Mouse (Mus musculus): ENCODE measurements around the gene Phactr1. TPM values are rescaled to one million over a fixed set of nuclear protein-coding genes. Genes with fewer than 3 reads are reported as not detected.
A peak's percentile ranks its signal among the peaks of the same experiment; 100 is the strongest.

Gene Phactr1
- total RNA-seq, 2 experiments from 2014 or later, result 4.8 TPM

DNA sequence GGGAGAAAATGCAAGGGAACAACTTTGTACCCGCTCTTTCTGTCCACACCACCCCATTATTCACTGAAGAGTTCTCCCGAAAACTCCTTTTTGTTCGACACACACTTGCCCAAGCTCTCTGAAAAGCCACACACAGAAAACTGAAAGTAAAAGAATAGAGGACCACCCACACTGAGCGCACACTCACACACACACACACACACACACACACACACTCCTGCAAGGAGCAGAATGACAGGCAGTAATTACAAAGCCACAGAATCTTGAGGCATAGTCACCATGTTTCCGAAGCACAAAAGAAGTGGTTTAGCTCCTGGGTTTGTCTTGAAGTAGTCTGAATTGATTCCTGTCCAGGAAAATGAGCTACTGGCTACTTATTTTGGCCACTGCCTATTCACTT is 296.5 kb downstream of the Phactr1 start:
- no peak for DNase-seq

DNA sequence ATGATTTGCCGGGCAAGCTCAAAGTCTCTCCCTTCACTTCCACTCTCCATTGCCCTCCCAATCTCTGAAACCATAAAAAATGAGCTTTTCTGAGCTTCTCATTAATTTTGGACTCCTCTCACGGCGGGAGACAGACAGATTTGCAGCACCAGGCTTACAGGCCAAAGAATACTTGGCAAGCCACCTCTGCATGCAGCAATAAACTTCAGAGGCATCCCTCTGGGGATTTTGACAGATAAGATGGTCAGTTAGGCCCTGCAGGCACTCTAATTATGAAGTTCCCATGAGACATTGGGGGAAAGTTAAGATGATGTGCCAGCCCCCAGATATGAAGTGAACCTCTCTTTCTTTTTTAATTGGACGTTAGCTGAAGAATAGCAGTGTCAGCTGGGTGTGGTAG is 300.2 kb downstream of the Phactr1 start:
- peak; percentile 9 to 24 for DNase-seq

DNA sequence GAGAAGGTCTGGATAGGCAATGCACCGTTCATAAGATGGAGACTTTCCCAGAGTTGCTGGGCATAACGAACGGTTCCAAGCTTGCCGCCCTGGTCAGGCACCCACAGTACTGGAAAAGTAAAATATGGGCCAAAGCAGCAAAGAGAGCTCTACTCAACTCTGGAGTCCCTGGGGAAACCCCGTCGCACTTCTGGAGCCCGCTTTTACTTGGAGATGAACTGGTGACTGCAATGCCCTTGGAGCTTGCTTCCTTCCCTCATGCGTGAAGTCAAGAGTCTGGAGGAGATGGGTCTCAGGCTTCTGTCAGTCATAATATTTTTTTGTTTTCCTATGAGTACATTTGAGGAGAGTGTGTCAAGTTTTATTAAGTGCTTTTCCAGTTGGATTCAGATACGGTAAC is 302.2 kb downstream of the Phactr1 start:
- DNase-seq, result no peak

DNA sequence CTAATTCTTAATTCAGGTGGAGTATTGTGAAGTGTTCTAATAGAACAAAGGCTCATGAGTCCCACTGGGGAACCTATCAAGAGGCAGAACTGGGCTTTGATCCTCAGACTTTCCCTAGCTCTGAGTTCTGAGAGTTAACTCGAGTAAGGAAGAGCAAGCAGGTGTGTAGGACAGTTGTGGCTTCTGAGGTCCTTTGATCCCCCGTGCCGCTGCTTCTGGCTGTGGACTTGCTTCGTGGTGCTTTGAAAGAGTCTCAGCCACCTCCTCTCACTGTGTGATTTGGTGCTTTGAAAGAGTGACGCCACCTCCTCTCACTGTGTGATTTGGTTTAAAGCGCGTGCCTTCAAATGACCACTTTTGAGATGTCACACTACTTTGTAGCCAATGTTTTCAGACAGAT is 305.4 kb downstream of the Phactr1 start:
- no peak for DNase-seq

DNA sequence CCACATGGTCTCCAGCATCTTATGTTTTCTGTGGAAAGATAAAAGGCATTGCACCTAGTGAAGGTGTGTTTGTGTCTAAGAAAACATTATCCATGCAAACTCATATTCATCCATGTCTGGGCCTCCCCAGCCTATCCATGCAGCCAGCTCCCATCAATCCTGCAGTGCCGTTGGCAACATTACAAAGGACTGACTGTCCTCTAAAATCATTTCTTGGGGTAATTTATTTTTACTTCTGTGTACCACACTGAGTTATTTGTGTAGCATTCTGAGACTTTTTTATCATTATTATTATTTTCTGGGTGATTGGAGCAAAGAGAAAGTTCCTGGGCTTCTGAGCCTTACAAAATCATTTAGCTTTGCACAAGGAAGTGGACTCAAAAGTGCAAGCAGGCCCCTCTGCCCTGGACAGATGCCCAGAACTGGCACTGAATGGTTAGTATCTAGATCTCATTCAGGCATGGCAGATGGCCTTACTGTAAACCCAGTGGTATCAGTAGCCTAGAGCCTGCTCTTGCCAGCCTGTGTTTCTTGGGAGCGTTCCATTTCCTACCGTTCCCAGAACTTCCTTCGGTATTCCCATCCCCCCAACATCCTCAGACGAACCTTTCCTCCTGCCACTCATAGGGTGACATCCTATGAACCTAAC is 307.6 kb downstream of the Phactr1 start:
- no peak for DNase-seq

DNA sequence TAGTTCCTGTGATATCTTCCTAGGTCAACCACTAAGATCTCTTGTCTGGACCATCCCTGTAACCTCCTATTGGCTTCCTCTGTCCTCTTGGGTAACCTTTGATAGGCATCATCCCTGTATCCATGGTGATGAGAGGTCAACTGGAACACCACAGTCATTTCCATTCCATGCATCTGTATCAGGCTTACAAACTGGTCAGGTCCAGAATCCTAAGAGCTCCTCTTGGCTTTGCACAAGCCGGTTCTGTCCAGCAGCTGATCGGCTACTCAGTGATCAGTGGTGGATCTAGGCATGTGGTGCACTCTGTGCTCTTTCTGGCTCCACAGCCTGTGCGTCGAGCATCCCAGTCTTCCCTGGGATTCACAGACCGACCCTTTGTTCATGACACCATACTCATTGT is 309.1 kb downstream of the Phactr1 start:
- DNase-seq, result no peak

DNA sequence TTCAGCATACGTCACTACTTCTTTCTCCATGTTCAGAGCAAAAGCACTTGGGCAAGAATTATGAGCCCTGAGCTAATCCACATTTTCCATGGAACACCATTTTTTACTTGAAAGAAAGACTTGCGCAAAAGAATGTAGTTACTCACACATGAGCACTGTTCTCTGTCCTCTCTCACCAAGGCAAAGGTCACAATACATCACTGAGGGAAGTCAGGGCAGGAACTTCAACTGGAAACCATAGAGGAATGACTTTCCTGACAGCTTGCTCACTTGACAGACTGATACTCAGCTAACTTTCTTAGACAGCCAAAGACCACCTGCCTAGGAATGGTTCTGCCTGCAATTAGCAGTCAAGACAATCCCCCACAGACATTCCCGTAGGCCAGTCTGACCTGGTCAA is 309.6 kb downstream of the Phactr1 start:
- DNase-seq, result no peak

DNA sequence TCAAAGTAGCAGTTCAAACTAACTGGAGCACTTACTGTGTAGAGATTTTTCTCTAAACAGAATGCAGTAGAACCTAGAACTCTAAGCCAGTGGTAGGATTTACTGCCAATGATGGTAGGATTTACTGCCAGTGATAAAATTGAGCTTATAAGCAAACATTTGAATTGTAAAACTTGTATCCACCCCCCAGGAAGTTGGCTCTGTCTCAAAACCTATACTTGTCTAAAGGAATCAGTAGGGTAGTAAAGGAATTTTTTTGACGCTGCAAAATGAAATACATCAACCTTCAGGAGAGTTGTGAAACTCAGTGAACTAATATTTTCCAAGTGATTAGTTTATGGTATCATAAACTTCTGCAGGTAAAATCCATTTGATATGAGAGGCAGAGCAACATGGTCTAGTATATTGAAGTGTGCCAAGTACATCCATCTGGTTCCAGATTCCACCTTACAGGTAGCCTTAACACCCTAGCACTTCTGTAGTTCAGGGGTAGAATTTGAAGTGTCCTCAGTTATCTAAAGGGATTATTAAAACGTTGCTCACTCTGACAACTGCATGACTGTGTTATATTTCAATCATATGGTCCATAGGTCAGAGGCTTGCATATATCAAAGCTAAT is 310.2 kb downstream of the Phactr1 start:
- no peak for DNase-seq

DNA sequence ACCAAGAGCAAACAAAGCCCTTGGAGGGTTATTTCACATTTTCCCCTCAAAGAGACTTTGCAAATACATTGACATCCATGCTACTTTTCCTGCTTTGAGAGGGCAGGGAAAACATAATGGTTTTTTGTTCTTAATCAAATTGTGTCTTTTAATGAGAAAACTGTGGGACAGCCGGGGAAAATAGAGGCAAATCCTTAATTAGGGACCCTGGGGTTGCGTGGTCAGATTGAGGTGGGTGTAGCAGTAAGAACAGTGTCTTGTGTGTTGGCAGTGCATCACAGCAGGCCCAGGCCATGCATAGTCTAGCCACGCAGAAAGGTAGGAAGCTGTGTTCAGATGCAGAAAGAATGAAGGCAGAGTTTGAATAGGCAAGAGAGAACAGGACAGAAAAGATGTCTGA is 310.7 kb downstream of the Phactr1 start:
- no peak for DNase-seq

DNA sequence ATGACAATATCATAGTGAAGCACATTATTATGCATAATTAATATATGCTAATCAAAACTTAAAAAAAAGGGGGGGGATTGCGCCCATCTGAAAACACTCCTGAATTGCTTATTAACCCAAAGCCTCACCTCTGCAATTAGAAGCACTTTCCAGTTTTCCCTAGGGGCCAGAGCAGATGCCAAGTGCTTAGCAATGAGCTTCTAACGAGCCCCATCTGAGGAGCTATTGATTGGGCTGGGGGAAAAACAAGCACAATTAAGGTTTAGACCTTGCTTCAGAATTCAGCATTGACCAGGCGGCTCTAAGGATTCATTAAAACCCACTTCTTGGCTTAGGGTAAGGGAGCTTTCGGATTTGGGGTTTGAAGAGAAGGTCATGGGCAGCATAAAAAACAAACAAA is 311.9 kb downstream of the Phactr1 start:
- no peak for DNase-seq

DNA sequence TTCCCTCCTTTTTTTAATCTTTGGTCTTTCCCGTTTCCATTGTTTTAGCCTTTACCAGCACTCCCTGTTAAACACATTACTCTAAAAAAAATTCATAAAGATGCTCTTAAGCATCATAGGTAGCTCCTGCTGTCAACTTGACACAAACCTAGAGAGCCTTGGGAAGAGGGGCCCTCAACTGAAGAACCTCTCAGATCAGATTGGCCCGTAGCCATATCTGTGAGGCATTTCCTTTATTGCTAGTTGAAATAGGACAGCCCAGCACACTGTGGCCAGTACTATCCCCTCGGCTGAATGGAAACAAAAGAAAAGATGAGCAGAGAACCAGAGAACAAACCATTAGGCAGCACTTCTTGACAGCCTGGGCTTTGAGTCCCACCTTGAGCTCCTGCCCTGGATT is 313.9 kb downstream of the Phactr1 start:
- DNase-seq, result no peak

DNA sequence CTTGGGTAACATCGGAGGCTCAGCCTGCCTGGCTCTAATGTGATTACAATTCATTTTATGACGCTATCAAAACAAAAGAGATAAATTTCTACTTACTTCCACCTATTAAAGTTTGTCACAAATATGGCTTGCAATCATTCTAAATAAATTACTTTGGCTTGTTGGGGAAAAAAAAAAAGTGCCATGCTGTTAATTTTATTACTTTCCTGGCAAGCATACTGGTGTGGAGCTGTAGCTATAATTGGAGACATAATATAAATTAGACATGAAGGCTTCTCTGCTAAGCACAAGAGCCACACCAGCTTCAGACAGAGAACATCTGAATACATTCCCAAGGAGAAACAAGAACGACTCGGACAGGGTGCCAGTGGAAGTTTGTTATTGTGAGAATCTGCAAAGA is 315.8 kb downstream of the Phactr1 start:
- no peak for DNase-seq

DNA sequence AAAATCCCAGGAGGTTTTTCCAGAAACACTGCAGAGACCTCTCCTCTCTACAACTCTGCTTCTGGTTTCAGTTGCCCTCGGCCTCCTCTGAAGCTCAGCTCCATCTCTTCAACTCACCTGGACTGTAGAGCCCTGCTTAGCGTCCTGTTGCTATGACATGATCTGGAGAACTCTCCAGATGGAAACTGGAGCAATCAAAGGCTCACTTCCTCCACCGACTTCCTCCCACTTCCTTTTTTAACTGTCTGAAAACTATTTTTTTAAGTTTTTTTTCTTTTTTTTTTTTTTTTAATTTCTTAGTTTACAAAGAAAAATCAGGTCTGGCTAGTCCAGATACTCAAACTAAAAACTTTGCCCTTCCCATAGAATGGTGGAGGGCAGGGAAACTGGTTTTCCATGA is 318.9 kb downstream of the Phactr1 start:
- no peak for DNase-seq

DNA sequence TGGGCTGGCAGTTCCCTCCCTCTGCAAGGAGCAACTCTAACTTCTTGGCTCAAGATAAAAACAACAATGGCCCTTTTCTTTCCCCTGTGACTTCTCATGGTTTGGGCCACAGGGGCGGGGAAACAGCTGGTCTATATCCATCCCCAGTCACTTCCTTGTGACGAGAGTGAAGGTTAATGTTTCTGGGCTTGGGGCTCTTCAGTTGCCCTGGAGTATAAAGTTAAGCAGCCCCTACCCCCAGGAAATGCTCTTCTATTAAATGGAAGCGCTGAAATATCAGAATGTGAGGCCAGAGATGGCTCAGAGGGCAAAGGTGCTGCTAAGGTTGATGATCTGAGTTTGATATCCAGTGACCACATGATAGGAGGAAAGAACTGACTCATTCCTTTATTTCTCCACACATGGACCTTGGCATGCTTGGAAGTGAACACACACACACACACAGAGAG is 324.7 kb downstream of the Phactr1 start:
- DNase-seq, result peak; percentile 16 to 33

DNA sequence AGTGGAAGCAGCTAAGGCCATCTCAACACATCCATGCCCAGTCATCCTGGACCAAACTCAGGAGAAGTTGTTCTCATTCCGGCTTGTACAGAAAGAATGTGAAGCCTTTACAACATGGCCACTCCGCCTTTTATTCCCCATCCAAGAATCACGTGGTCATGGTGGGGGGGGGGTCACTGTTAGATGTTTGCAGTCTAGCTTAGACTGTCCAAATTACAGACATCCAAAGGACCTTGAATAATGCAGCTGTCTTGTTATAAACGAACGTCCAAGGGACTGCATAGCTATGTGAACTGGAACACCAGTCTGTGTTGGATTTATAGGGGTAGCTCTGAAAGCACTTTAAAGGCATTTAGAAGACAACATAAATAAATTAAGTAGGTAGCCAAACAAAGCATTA is 328.0 kb downstream of the Phactr1 start:
- no peak for DNase-seq

DNA sequence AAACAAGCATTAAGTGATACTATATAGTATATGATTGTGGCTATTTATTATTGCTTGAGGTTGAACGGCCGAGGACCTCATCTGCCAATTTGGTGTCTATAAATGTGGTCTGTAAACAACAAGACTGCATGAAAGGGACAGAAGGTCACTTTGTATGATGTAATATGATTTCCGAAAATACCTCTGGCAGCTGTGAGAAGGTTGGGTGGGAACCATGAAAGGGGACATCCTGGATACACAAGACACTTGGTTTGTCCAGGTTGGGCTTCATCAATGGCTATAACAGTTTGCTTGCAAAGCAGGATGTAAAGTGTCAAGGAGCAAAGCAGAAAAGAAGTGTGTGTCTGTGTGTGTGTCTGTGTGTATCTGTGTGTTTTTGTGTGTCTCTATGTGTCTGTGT is 329.2 kb downstream of the Phactr1 start:
- DNase-seq, result peak; percentile 32 to 34

DNA sequence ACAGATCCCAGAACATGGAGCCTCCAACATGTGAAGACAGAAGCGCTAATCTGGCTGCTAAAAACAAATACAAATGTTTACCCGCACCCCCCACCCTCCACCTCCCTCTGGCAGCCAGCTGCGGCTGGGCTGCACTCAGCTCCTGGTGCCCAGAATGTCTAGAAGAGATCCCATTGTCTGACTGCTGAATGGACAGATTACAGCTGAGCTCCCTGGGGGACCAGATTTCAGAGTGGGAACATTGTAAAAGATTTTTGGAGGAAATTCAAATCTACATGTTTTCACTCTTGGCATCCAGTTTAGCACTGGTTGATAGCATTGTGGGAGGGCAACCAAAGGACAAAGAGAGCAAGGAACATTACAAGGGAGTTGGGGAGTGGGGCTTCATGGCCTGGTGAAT is 331.1 kb downstream of the Phactr1 start:
- DNase-seq, result peak in 1 of 2 experiments; percentile 7

DNA sequence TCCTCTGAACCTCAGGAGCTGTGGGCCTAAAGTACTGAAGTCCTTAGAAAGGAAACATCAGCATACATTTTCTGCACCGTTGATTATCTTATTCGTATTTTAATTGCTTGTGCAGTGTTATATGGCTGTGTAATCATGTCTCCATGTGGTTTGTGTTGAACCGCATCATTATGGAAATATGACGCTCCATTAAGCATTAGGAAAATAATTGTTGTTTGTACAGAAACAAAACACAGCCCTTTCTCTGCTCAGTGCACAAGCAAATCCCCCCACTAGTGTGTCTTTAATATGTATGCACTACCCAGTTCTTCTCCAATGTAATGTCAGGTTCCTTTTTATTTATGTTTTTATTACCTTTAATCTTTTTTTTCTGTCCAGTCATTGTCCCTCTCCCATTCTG is 333.6 kb downstream of the Phactr1 start:
- no peak for DNase-seq

DNA sequence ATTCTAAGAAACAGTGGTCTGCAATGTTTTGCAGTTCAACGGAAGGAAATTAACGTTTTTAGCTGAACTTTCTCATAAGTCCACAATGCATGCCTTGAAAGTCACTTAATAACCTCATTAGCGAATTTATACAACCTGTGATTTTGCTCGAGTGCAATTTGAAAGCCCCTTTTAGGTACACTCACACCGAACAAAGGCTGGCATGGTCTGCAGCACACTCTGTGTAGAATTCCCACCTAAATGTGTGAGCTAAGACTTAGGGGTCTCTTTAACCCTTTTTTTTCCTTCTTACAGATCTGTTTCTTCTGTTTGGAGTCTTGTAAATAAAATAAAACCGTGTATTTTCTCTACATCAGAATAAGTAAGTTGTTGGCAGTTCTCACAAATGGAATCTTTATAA is 335.3 kb downstream of the Phactr1 start:
- no peak for DNase-seq

DNA sequence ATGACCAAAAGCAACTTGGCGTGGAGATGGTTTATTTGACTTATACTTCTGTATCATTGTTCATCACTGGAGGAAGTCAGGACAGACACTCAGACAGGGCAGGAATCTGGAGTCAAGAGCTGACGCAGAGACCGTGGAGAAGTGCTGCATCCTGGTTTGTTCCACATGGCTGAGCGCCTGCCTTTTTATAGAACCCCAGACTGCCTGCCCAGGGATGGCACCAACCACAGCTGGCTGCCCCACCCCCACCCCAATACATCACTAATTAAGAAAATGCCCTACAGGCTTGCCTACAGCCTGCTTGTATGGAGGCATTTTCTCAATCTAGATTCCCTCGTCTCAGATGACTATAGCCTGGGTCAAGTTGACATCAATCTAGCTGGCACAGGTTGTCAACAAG is 338.4 kb downstream of the Phactr1 start:
- DNase-seq, result no peak

DNA sequence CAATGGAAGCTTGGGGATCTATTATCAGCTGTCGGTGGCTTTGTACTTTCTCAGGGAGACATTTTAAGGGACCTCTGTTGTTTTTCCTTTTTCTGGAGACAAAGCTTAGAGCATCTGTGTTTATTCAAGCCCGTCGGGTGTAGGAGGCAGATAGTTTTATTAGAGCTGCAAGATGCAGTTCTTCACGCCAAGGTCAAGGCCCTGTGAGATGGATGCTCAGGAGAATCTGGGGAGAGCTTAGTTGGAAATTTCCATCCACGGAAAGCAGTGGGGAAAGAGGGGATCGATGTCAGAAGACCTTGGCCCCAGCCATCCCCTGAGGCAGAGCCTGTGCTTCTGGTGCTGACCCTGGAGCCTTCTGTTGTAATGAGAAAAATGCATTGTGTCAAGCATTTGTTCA is 340.6 kb downstream of the Phactr1 start:
- no peak for DNase-seq

DNA sequence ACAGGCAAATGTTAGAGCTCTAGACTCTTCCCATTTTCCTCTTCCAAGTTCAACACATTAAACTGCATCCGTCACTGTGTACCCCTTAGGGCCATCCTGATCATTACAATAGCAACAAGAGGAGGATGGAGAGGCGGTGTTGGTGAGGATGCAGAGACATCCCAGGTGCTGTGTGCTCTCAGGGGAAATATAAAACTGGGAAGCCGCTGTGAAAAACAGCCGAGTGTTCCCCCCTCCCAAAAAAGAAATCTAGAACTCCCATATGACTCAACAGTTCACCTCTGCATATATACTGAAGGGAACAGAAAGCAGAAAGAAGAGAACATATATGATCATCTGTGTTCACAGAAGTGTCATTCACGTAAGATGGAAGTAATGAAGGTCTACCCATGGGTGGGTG is 342.6 kb downstream of the Phactr1 start:
- no peak for DNase-seq

DNA sequence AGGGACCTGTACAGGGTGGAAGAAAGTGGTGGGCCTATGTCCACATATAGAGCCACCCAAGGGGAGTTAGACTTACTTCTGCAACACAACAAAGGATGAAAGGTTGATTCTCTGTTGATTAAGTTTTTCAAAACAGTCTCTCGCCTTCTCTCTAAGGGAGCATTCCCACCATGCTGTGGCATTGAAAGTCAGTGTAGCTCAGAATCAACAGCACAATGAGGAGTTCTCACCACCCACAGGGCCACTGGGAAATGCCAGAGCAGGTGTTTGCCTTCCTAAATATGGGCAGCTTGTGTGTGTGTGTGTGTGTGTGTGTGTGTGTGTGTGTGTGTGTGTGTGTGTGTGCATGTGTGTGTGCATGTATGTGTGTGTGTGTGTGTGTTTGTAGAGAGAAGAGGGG is 347.1 kb downstream of the Phactr1 start:
- DNase-seq, result no peak

DNA sequence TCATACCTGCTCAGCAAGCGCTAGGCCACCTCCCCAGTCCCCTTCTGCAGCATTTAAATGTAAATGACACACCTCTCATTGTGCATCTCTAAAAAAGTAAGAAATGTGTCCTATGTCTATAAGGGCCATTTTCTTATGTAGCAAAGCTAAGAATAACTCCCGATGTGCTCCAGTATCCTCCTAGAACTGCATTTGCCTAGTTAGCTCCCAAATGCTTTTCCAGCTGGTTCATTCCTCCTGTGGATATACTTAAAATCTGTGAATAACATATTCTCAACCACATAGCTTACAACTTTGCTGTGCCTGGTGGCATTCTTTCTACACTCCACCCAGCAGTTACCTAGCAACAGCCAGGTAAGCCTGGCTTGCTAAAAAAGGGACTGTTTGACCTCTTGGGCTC is 349.8 kb downstream of the Phactr1 start:
- no peak for DNase-seq

DNA sequence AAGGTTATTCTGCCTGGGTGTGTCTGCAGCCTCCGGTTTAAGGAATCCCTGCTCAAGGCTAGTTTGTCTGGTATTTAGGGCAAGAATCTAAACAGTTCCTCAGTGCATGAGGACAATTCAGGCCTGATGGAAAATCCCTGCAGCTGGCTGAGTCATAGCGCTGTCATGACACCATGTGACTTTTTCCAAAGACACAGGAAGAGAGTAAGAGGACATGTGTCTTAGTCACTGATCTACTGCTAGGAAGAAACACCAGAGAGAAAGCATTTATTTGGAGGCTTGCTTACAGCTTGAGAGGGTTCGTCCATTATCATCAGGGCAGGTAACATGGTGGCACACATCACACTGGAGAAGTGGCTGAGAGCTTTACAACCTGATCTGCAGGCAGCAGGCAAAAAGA is 352.0 kb downstream of the Phactr1 start:
- DNase-seq, result no peak
